Mouse (Mus musculus) thymus, postnatal 14 days (tissue): ENCODE results near the gene Gm4756.
"Not testable (repeated sequence)": the region's sequence is repeated elsewhere in the genome, so short reads cannot be mapped to it uniquely, and the experiment has no call there.

Experiments
- DNase-seq: peaks from one replicate; pipeline ENCODE4 v3.0.0; 2021

Gm4756 gene

GRCm38 (mm10) chr12:72648921-72649320 is 540 bp downstream of the Gm4756 start:
- no peak for DNase-seq

DNA sequence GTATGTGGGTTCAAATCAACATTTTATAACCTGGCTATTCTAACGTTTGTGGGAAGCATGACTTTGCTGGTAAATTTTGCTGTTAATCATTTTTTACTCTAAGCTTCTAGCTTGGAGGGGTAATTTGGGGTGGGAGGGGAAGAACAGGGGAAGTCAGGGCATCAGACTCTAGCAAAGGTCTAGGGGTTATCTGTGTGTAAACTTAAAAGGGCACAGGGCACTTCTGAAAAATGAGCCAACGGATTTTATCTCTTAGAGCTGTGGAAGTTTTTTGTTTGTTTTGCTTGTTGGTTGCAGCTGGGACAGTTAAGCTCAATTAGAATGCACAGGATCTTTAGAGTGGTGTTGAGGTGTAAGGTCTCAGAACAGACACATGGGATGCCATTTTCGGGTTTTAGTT is 11.4 kb downstream of the Gm4756 start:
- no peak for DNase-seq

GRCm38 (mm10) chr12:72628751-72629150 is 20.7 kb downstream of the Gm4756 start:
- DNase-seq, result no peak

GRCm38 (mm10) chr12:72622853-72623496 is 26.5 kb downstream of the Gm4756 start:
- no peak for DNase-seq

GRCm38 (mm10) chr12:72621441-72621840 is 28.0 kb downstream of the Gm4756 start:
- DNase-seq, result no peak

GRCm38 (mm10) chr12:72620856-72621255 is 28.6 kb downstream of the Gm4756 start:
- no peak for DNase-seq

DNA sequence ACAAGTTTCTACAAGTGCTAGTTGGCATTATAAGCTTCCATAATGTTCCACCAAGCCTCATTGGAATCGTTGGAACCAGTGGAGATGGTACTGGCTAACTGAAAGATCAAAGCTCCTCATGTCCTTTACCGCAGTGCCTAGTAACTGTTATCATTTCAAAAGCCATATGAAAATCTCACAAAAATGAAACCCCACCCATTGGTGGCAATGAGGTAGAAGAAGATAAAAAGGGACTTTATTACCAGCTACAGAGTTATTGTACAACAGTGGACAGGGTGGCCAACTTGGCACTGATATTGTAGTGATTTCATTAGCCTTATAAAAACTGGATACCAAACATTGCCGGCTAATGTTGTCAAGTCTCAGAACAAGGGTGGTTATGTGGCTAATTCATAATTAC is 37.4 kb downstream of the Gm4756 start:
- DNase-seq, result no peak

DNA sequence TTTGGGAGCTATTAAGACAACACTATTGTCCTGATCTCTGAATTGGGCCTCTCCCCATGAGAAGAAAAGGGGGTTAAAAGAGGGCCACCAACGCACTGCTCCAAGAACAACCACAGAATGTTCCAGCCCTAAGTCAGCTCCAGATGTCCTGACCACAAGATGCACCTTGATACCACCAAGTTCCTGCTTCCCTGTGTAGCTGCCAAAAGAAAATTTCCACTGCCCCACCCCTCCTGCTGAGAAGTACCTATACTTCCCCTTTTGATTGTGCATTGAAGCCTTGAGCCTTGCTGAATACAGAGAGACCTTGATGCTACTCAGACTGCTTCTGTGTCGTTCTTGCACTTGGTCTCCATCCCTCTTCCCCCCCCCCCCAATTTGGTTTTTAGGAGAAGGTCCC is 50.7 kb downstream of the Gm4756 start:
- not testable (repeated sequence) for DNase-seq

- no peak for DNase-seq
Measured at GRCm38 (mm10) chr12:72594001-72594400, 55.5 kb downstream of the Gm4756 start.

DNA sequence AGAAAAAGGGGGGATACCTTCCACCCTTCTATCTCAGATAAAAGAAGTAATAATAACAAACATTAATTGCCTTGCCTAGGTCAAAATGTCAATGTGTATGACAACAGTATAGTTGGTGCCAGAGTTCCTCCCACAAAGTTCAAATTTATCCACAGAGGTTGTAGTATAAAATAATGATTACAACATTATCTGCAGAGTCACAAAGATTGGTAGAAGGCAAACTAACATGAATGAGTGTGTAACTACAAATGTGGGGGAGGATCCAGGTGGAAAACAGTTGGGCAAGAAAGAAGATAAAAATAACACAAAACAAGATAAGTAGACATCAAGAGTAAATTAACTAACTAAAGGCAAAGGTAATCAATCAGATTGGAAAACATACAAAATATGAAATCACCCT is 56.5 kb downstream of the Gm4756 start:
- no peak for DNase-seq

DNA sequence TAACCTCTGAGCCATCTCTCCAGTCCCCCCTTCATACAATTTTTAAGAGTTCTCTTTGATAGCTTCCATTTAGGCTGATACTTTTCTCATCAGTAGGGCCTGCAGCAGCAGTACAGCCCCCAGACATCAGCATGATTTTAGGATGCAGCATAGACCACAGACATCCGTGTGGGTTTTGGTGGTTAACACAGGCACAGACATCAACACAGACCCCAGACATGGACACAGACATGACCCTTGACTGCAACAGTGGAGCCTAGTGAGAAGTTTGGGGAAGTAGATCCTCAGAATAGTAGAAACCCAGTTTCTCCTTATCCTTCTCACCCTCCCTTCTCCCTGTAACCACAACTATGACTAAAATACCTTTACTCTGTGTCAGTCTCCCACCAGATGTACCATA is 64.1 kb downstream of the Gm4756 start:
- no peak for DNase-seq

GRCm38 (mm10) chr12:72583099-72583498 is 66.4 kb downstream of the Gm4756 start:
- no peak for DNase-seq

- DNase-seq, result no peak
Measured at GRCm38 (mm10) chr12:72582021-72582420, 67.4 kb downstream of the Gm4756 start.

DNA sequence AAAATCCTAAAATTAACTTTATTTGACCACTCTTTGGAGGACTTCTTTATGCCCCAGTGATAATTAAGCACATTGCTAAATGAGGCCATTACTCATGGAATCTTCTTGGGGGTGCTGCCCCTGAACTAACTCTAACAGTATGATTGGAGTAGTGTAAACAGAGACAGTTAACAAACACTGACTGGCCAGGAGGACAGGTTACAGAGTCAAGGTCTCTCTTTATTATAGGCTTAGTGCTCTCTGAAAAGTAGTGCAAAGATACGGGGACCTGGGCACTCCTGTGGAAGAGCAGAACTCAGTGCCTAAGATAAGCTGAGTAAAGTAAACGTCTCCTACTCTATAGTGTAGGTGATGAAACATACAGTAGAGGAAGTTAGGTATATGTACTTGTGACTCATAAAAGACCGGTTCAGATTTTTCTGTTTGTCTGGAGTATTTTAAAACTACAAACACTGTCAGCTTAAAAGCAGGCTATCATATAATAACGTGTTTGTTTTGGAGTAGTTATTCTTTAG is 85.1 kb downstream of the Gm4756 start:
- no peak for DNase-seq

GRCm38 (mm10) chr12:72554347-72554746 is 95.1 kb downstream of the Gm4756 start:
- no peak for DNase-seq

DNA sequence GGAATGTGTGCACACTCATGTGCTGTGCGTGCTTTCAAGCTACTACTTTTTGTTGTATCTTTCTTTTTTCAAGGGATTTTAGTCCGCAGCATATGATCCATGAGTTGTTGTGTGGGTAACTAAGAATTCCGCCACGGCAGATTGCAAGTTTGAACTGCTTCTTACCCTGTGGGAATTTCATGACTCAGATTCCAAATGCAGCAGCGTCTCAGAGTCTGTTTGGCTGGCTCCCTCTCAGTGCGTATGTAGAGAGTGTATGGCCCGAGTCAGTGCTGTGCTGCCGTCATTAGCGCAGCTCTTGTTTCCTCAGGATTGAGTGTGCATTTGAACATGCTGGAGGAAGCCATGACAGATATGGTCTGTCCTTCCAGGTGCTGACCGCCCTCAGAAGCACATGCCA is 110.9 kb downstream of the Gm4756 start:
- DNase-seq, result no peak

DNA sequence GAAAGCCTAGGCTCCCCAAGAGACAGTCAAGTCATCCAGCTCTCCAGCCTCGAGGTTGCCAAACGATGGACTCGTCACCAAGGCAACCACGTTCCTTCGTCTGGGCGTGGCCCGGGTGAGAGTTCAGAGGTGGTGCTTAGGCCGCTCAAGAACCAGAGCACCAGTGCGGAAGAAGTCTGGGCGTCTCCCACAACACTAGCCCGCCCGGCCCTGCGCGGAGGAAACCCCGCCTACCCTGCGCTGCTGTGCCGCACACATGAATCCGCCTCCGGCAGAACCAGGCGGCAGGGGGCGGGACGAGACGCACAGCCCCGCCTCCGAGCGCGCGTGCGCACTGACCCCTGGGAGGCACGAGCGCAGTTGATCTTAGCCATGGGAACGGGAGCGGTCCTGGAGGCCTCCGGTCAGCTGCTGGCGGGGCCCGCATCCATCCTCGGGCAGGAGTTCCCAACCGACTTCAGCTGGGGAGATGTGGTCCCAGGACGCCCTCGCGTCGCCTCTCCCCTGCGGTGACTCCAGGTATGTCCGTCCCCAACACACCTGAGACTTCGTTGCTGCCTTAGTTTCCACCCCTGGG is 113.4 kb downstream of the Gm4756 start, which contains the start of gene Pcnx4:
Gene Pcnx4 (plus strand): TSS at position 363 of the 577 bp plus-strand sequence.
- peak; percentile 96 for DNase-seq

GRCm38 (mm10) chr12:72535599-72535998 is 113.9 kb downstream of the Gm4756 start:
- no peak for DNase-seq

DNA sequence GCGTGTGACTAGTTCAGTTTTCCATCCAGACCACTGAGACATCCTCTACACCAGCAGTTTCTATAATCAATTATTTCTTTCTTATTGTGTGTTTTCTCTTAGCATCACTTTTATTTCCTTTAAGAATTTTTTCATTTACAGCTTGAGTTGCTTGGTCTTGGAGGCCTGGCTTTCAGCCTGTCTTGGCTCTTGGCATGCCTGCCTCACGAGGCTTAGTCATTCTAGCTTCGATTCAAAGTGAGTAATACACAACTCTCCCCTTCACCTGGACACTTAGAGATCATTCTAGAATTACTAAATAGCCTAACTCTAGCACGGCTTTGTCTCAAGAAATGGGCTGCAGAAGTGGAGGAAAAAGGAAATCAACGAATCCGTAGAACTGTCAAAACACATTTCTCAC is 115.5 kb downstream of the Gm4756 start:
- no peak for DNase-seq

- DNase-seq, result no peak
Measured at GRCm38 (mm10) chr12:72532303-72532702, 117.2 kb downstream of the Gm4756 start.
